Mouse (Mus musculus) heart, embryonic 10.5 days (tissue): ENCODE data around the gene Prex1. TPM values are rescaled to one million over a fixed set of nuclear protein-coding genes. Genes with fewer than 3 reads are reported as not detected.

Experiments used
- DNase-seq: peaks from one replicate; pipeline ENCODE4 v3.0.0-alpha.2; 2017; ENCODE audit warnings: low spot score
- H3K27ac ChIP-seq: fragments of 300-500 bp; sonication (generic); 2 replicates; pipeline ENCODE4 v1.5.1; 2016; ENCODE audit warnings: mild to moderate bottlenecking
- H3K27me3 ChIP-seq: fragments of 300-500 bp; sonication (generic); 2 replicates; pipeline ENCODE4 v1.6.1; 2016; ENCODE audit warnings: mild to moderate bottlenecking; ENCODE audit not compliant: poor library complexity, insufficient read depth, severe bottlenecking
- H3K36me3 ChIP-seq: fragments of 300-500 bp; sonication (generic); 2 replicates; pipeline ENCODE4 v1.6.1; 2016; ENCODE audit warnings: mild to moderate bottlenecking, moderate library complexity
- H3K4me1 ChIP-seq: fragments of 300-500 bp; sonication (generic); 2 replicates; pipeline ENCODE4 v1.6.1; 2016; ENCODE audit warnings: mild to moderate bottlenecking
- H3K4me3 ChIP-seq: fragments of 300-500 bp; sonication (generic); 2 replicates; pipeline ENCODE4 v1.5.1; 2016; ENCODE audit warnings: mild to moderate bottlenecking, moderate library complexity
- H3K9me3 ChIP-seq: fragments of 300-500 bp; sonication (generic); 2 replicates; pipeline ENCODE4 v1.6.1; 2016; ENCODE audit warnings: mild to moderate bottlenecking, moderate library complexity
- WGBS: fragments of 180-500 bp; shearing (Covaris S2); methylation state at CpG from one replicate; pipeline ENCODE4 v1.1.7; 2016; 5-methylcytosine and 5-hydroxymethylcytosine counted together
- polyA plus RNA-seq: library from polyadenylated mRNA; unstranded; fragments of >200 nt; fragmentation: Nextera tagmentation; extraction: Ambion mirVana; gene quantifications from 2 replicates; pipeline ENCODE4 v1.2.1, GENCODE M21; 2016

Prex1 gene
- polyA plus RNA-seq, 1 experiment from 2014 or later: 13.2 TPM

DNA sequence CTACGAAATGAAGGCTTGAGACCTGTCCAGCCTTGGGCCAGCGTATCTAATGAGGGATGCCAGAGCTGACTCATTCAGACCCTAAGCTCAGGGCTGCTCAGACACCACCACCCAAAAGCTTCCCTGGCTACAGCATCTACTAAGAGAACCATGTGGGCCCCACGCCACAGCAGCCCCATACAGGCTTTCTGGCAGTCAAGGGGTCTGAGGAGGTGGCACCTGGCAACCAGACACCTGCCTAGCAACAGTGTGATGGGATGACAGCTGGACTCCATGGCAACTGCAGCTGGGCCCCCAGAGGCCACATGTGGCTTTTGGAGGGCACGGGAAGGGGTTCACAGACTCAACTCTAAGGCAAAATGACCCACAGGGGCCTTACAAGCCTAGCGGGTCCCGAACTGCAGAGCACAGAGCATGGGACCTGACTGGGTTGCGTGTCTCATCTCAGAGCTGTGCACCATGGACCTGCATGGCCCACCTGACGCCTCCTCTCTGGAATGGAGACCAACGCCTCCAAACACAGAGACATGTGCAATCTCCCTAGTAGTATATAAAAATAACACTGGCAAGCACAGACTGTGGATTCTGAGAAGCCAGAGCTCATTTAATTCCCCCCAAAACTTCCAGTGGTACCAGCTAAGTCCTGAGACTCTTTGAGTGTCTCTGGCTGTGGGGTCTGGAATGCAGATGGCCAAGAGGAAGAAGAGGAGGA is 50.2 kb downstream of the Prex1 start:
- no peak for DNase-seq

GRCm38 (mm10) chr2:166662595-166663160 is 51.0 kb downstream of the Prex1 start:
- Histone ChIP-seq H3K27ac (peak overlapping the region; percentile 31), H3K4me3 (no peak overlapping the region), H3K27me3 (no peaks in the 10 kb centered on the region), H3K36me3 (no peaks in the 10 kb centered on the region), H3K9me3 (no peaks in the 10 kb centered on the region), H3K4me1 (peaks cover 67% of the 10 kb centered on the region)
- 78% methylated on average over 6 of the region's 6 CpGs for WGBS
- no peak for DNase-seq

More for the DNA sequence above, 50.2 kb downstream of the Prex1 start:
- H3K36me3 ChIP-seq: no peaks in the 10 kb centered on the region
- H3K27ac ChIP-seq: peak overlapping the region; percentile 31
- peaks cover 67% of the 10 kb centered on the region for H3K4me1 ChIP-seq
- H3K4me3 ChIP-seq: no peak overlapping the region
- H3K9me3 ChIP-seq: no peaks in the 10 kb centered on the region
- 85% methylated on average over 9 of the region's 9 CpGs for WGBS
- no peaks in the 10 kb centered on the region for H3K27me3 ChIP-seq

- Histone ChIP-seq H3K36me3 (no peaks in the 10 kb centered on the region), H3K9me3 (no peaks in the 10 kb centered on the region), H3K27ac (peak overlapping the region; percentile 8; the same call in 1 of the 2 replicates), H3K27me3 (no peaks in the 10 kb centered on the region), H3K4me1 (peaks cover 67% of the 10 kb centered on the region), H3K4me3 (no peak overlapping the region)
- 64% methylated on average over 3 of the region's 3 CpGs for WGBS
- DNase-seq: no peak
These were observed 51.7 kb downstream of the Prex1 start for GRCm38 (mm10) chr2:166661971-166662370.

DNA sequence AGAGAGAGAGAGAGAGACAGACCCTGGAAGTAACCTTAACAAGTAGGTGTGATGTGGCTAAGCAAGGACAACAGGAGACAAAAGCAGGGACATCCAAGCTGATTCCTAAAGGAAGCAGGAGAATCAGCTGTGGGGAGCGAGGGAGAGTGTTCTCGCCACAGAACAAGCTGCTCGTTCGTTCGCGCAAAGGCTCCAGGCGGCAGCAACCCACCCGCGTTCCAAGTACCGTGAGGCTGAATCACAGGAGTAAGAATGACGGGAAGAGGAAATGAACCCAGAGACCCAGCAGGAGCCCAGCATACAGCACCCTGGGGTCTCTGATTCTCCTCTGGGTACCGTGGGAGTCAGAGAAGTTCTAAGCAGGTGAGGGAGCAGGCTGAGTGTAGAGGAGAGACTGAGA is 52.1 kb downstream of the Prex1 start:
- no peak for DNase-seq
- Histone ChIP-seq H3K36me3 (no peaks in the 10 kb centered on the region), H3K27ac (peak overlapping the region; percentile 8; the same call in 1 of the 2 replicates), H3K4me1 (peaks cover 70% of the 10 kb centered on the region), H3K9me3 (no peaks in the 10 kb centered on the region), H3K27me3 (no peaks in the 10 kb centered on the region), H3K4me3 (no peak overlapping the region)
- 74% methylated on average over 12 of the region's 12 CpGs for WGBS

- Histone ChIP-seq H3K9me3 (no peaks in the 10 kb centered on the region), H3K27ac (peak overlapping the region; percentile 65), H3K27me3 (no peaks in the 10 kb centered on the region), H3K36me3 (no peaks in the 10 kb centered on the region), H3K4me1 (peaks cover 67% of the 10 kb centered on the region), H3K4me3 (no peak overlapping the region)
- no peak for DNase-seq
- 60% methylated on average over 3 of the region's 3 CpGs for WGBS
These were observed 55.3 kb downstream of the Prex1 start for GRCm38 (mm10) chr2:166658380-166658779.

- peaks cover 62% of the 10 kb centered on the region for H3K4me1 ChIP-seq
- no peak overlapping the region for H3K4me3 ChIP-seq
- H3K27me3 ChIP-seq: no peaks in the 10 kb centered on the region
- H3K9me3 ChIP-seq: no peaks in the 10 kb centered on the region
- no peak for DNase-seq
- H3K27ac ChIP-seq: peak overlapping the region; percentile 65
- no peaks in the 10 kb centered on the region for H3K36me3 ChIP-seq
- 54% methylated on average over 10 of the region's 10 CpGs for WGBS
These were observed 56.1 kb downstream of the Prex1 start for GRCm38 (mm10) chr2:166657451-166658011.

- no peak for DNase-seq
These were observed 57.0 kb downstream of the Prex1 start for GRCm38 (mm10) chr2:166656630-166657029.

GRCm38 (mm10) chr2:166655727-166656520 is 57.7 kb downstream of the Prex1 start:
- Histone ChIP-seq H3K27ac (peak overlapping the region; percentile 57), H3K9me3 (no peaks in the 10 kb centered on the region), H3K4me1 (peaks cover 69% of the 10 kb centered on the region), H3K27me3 (no peaks in the 10 kb centered on the region), H3K36me3 (no peaks in the 10 kb centered on the region), H3K4me3 (no peak overlapping the region)
- no peak for DNase-seq
- 38% methylated on average over 11 of the region's 11 CpGs for WGBS

More at GRCm38 (mm10) chr2:166656630-166657029, 57.0 kb downstream of the Prex1 start:
- 52% methylated on average over 4 of the region's 4 CpGs for WGBS
- Histone ChIP-seq H3K36me3 (no peaks in the 10 kb centered on the region), H3K27me3 (no peaks in the 10 kb centered on the region), H3K27ac (peak overlapping the region; percentile 65; the same call in 1 of the 2 replicates), H3K4me3 (no peak overlapping the region), H3K4me1 (peaks cover 63% of the 10 kb centered on the region), H3K9me3 (no peaks in the 10 kb centered on the region)

DNA sequence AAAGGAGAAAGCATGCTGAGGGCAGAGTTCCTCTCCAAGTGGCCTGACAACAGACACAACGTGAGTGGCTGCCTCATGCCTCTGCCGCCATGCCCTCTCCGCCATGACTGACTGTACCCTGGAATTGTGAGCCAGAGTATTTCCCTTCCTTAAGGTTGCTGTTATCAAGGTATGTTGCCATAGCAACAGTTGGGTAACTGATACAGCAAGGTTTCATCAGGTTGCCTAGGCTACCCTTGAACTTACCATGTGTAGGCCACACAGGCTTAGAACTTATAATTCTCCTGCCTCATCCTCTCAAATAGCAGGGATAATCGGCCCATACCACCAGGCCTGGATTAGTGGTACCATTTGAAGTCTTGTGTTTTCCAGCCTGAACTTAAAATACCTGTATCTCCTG is 58.3 kb downstream of the Prex1 start:
- no peak overlapping the region for H3K4me3 ChIP-seq
- H3K36me3 ChIP-seq: no peaks in the 10 kb centered on the region
- no peaks in the 10 kb centered on the region for H3K9me3 ChIP-seq
- H3K4me1 ChIP-seq: peaks cover 72% of the 10 kb centered on the region
- WGBS: 88% methylated on average over 4 of the region's 4 CpGs
- DNase-seq: no peak
- peak overlapping the region; percentile 57; the same call in 1 of the 2 replicates for H3K27ac ChIP-seq
- no peaks in the 10 kb centered on the region for H3K27me3 ChIP-seq

DNA sequence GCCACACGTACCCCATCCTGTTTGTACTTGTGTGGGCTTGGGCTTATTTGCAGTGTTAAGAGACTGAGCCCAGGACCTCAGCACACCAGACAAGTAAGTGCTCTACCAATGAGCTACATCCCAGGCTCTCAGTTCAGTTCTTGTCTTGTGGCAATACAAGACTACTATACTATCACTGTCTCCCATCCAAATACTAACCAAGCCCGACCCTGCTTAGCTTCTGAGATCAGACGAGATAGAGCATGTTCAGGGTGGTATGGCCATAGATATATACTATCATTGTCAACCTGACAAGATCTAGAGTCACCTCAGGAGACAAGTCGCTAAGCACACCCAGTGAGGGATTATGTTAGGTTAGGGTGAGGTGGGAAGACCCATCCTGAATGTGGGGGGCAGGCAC is 58.8 kb downstream of the Prex1 start:
- no peak for DNase-seq
- Histone ChIP-seq H3K9me3 (no peaks in the 10 kb centered on the region), H3K27ac (no peak overlapping the region), H3K4me1 (peaks cover 72% of the 10 kb centered on the region), H3K36me3 (no peaks in the 10 kb centered on the region), H3K27me3 (no peaks in the 10 kb centered on the region), H3K4me3 (no peak overlapping the region)
- WGBS: 76% methylated on average over 4 of the region's 4 CpGs

- no peak overlapping the region for H3K4me3 ChIP-seq
- WGBS: 38% methylated on average over 5 of the region's 5 CpGs
- H3K36me3 ChIP-seq: no peaks in the 10 kb centered on the region
- H3K27me3 ChIP-seq: no peaks in the 10 kb centered on the region
- H3K9me3 ChIP-seq: no peaks in the 10 kb centered on the region
- no peak overlapping the region for H3K27ac ChIP-seq
- DNase-seq: no peak
- H3K4me1 ChIP-seq: peaks cover 65% of the 10 kb centered on the region
These were observed 60.1 kb downstream of the Prex1 start for GRCm38 (mm10) chr2:166653564-166653963.

DNA sequence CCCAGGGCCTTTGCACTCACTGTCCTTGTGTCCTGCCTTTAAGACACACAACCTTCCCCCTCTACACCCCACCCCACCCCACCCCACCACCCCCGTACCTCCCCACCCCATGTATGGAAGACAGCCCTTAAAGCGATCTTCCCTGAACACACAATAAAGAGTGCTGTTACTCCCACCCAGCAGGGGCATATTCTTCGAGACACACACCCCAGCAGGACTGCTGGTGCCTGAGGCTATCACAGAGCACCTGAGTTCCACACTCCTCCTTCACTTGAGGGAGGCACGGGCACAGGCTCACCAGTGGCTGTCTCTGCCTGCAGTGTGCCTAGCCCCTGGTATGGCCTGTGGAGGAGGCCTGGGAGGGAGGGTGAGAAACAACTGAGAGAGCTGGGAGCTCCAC is 61.0 kb downstream of the Prex1 start:
- no peak for DNase-seq
- Histone ChIP-seq H3K4me3 (no peak overlapping the region), H3K4me1 (peaks cover 56% of the 10 kb centered on the region), H3K36me3 (no peaks in the 10 kb centered on the region), H3K27ac (peak overlapping the region; percentile 30; the same call in 1 of the 2 replicates), H3K27me3 (no peaks in the 10 kb centered on the region), H3K9me3 (no peaks in the 10 kb centered on the region)
- 54% methylated on average over 4 of the region's 4 CpGs for WGBS
